Mouse (Mus musculus) thymus, postnatal 0 days (tissue): ENCODE measurements around the gene Olfr787. TPM values are rescaled to one million over a fixed set of nuclear protein-coding genes. Genes with fewer than 3 reads are reported as not detected.

Source experiments
- DNase-seq: peaks from one replicate; pipeline ENCODE4 v3.0.0-alpha.2; 2015; ENCODE audit warnings: low spot score
- polyA plus RNA-seq: library from polyadenylated mRNA; unstranded; fragments of >200 nt; fragmentation: Nextera tagmentation; extraction: Ambion mirVana; gene quantifications from 2 replicates; pipeline ENCODE4 v1.2.1, GENCODE M21; 2015

Gene Olfr787
- polyA plus RNA-seq: not detected in 2 replicates

DNA sequence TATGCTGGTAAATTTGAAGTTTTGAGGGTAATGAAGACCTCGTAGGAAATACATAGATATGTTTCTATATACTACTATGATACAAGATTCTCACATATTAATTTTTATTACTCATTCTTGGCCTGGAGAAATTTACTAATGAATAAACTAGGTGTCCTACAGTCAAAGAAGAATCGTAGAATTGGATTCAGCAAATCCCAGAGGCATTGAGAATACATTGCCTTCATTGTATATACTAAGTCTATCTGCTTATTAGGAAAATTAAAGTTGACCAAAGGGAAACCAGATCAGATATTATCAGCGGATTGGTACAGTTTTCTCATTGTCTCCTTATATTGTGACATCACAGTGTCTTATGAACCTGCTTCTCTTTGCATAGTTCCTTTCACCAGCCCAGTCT lies at the start of gene Olfr787:
Olfr787 (plus strand) TSS at position 301 of the 400 bp plus-strand sequence.
- DNase-seq: no peak

DNA sequence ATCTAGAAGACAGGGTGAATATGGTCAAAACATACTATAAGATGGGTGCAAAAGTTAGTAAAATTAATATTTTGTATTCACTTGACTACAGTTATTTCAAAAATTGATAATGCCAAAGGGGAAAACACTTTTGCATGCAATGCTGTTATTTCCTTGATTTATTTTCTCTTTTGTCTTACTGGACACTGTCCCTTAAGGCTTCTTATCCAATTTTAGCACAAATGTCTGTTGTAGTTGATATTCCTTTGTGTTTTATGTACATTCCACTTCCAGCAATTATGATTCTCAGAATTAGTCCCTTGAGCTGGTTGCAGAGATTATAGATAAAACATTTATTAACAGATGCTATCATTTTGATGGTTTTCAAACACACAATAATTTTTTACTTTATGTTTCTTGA lies 34.7 kb upstream of the Olfr787 start, which contains the start of gene Olfr786:
Olfr786 (plus strand) TSS at position 301 of the 400 bp plus-strand sequence.
- no peak for DNase-seq

DNA sequence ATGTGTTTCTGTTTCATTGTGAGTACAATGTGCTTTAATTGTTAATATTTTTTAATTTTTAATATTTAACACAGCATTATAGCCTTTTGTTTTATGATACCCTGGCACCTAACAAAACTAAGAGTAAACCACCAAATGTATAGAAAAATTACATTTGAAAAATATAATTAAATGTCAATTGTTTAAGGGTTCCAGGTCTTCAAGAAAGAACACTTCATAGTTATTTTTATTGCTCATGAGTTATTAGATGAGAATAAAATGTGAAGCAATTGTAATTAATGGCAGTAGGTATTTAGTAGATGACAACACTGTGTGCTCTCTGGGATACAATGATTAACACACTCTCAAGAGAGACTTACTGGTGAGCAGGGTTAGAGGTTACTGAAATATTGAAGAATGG lies 9.0 kb downstream of the Olfr787 start, which contains the start of gene Olfr788:
Olfr788 (plus strand) TSS at position 301 of the 400 bp plus-strand sequence.
- no peak for DNase-seq

DNA sequence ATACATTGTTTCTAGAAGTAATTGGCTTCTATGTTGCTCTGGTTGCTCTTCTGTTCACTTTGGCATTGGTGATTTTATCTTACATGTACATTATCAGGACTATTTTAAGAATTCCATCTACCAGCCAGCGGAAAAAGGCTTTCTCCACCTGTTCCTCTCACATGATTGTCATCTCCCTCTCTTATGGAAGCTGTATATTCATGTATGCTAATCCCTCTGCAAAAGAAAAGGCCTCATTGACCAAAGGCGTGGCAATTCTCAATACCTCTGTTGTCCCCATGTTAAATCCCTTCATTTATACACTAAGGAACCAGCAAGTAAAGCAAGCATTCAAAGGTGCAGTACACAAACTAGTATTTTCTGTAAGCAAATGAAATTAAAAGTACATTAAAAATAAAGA lies 11.6 kb downstream of the Olfr787 start:
- no peak for DNase-seq

DNA sequence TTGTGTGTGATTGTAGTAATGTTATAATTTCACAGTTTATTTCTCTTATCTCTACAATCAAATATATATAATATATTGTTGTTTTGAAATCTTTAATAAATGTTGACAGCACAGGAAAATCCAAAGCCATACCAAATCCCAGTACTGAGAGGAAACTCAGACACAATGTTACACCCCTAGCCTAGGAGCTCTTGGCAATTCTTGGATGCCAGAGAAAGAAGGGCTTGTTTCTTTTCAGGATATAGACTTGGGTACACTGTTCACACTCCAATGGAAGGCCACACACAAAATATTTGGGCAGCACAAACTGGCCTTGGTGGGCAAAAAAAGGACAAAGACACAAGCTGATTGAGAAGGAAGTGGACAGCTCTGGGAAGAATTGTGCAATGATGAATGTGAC lies 12.1 kb downstream of the Olfr787 start:
- DNase-seq: no peak

DNA sequence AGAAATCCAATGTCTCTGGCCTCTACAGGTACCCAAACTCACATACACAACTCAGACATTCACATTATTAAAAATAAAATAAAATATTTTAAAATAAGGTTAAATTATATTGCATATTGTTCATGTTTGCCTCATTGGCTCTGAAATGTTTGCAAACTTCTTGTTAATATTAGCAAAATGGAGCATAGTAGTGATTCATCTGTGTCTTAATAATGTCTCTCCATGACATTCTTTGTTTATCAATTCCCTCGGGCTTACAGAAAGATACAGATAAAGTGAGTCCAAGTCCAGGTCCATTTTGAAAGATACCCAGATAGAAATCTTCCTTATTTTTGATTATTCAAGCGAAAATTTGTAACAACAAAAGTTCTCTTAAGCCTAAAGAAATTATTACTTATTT lies 22.8 kb downstream of the Olfr787 start, which contains the start of gene Olfr789:
Olfr789 (plus strand) TSS at position 301 of the 400 bp plus-strand sequence.
- no peak for DNase-seq

DNA sequence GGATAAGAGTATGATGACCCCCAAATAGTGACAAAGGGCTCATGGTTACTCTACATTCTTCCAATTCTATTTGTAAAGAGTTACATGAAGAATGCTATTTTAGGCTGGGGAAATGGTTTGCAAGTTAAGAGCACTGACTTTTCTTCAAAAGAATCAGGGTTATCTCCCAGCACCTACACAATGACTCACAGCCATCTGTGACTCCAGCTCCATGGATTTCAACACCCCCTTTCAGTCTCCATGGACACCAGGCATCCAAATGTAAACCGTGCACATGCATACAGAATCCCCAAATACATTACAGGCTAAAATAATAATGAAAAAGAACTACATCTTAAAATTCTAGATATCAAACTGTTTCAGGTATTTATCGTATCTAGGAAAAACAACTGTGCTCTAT lies 28.4 kb downstream of the Olfr787 start:
- no peak for DNase-seq

DNA sequence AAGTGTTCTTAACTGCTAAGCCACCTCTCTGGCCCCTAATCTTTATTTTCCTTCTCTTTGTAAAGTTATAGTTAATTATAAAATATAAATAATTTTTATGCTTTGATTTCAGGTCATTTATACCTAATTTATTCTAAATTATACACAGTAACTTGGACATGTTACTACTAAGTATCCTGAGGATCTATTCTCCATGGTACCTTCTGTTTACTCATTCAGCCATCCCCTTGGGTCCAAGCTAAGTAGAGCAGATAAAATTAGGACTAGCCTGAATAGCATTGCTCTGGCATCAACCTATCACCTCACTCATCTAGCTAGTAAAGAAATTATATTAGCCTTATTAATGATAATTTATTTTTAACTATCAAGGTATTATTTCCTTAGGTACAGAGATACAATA lies 36.5 kb downstream of the Olfr787 start, which contains the start of gene Olfr790:
Olfr790 (plus strand) TSS at position 301 of the 400 bp plus-strand sequence.
- DNase-seq: no peak

Other genes with a start within 250 kb of the Olfr787 start
- not detected in 2 replicates for gene Olfr774, start 225.7 kb upstream of the Olfr787 start, polyA plus RNA-seq
- gene Olfr775, start 213.4 kb upstream of the Olfr787 start, polyA plus RNA-seq: not detected in 2 replicates
- gene Olfr776, start 202.7 kb upstream of the Olfr787 start, polyA plus RNA-seq: not detected in 2 replicates
- not detected in 2 replicates for gene Olfr777, start 190.4 kb upstream of the Olfr787 start, polyA plus RNA-seq
- gene Olfr780, start 143.7 kb upstream of the Olfr787 start, polyA plus RNA-seq: not detected in 2 replicates
- gene Olfr781, start 133.0 kb upstream of the Olfr787 start, polyA plus RNA-seq: not detected in 2 replicates
- not detected in 2 replicates for gene Olfr782, start 113.0 kb upstream of the Olfr787 start, polyA plus RNA-seq
- gene Olfr784, start 77.8 kb upstream of the Olfr787 start, polyA plus RNA-seq: 0.05 and 0.08 TPM in 2 replicates
- gene Olfr785, start 56.4 kb upstream of the Olfr787 start, polyA plus RNA-seq: not detected in 2 replicates
- not detected in 2 replicates for gene Olfr786, start 34.6 kb upstream of the Olfr787 start, polyA plus RNA-seq
- not detected in 2 replicates for gene Olfr788, start 9.1 kb downstream of the Olfr787 start, polyA plus RNA-seq
- not detected in 2 replicates for gene Olfr789, start 22.9 kb downstream of the Olfr787 start, polyA plus RNA-seq
- gene Olfr790, start 36.6 kb downstream of the Olfr787 start, polyA plus RNA-seq: not detected in 2 replicates
- gene Olfr791, start 59.9 kb downstream of the Olfr787 start, polyA plus RNA-seq: not detected in 2 replicates
- gene Olfr792, start 77.3 kb downstream of the Olfr787 start, polyA plus RNA-seq: not detected in 2 replicates
- gene Olfr794, start 105.8 kb downstream of the Olfr787 start, polyA plus RNA-seq: not detected in 2 replicates
- not detected in 2 replicates for gene Olfr796, start 150.7 kb downstream of the Olfr787 start, polyA plus RNA-seq
- not detected in 2 replicates for gene Olfr798, start 166.1 kb downstream of the Olfr787 start, polyA plus RNA-seq
- gene Olfr799, start 175.6 kb downstream of the Olfr787 start, polyA plus RNA-seq: not detected in 2 replicates
- not detected in 2 replicates for gene Olfr800, start 195.8 kb downstream of the Olfr787 start, polyA plus RNA-seq
- not detected in 2 replicates for gene Olfr801, start 212.0 kb downstream of the Olfr787 start, polyA plus RNA-seq
- gene Olfr802, start 226.3 kb downstream of the Olfr787 start, polyA plus RNA-seq: 0.05 and 0.09 TPM in 2 replicates
- gene Olfr803, start 232.4 kb downstream of the Olfr787 start, polyA plus RNA-seq: not detected in 2 replicates
- gene Olfr804, start 241.3 kb downstream of the Olfr787 start, polyA plus RNA-seq: not detected in 2 replicates